Mouse (Mus musculus): Measurements from ENCODE around the gene C2cd4a. TPM values are rescaled to one million over a fixed set of nuclear protein-coding genes. Genes with fewer than 3 reads are reported as not detected.

Gene C2cd4a
- polyA plus RNA-seq (2014; fragmentation: Illumina TruSeq; extraction: RNeasy Lipid Tissue Mini Kit (QIAGEN cat#74804); ENCODE audit: low replicate concordance), result not detected

GRCm38 (mm10) chr9:67832046-67832605, at the start of gene C2cd4a:
Gene C2cd4a, minus strand, starts transcription at chr9:67832330.

GRCm38 (mm10) chr9:67839981-67840859, 8.1 kb upstream of the C2cd4a start, which contains the start of gene Vps13c:
Gene Vps13c, plus strand, starts transcription at chr9:67840396.

Other genes with a start within 250 kb of the C2cd4a start
- gene C2cd4b, start 72.9 kb downstream of the C2cd4a start, polyA plus RNA-seq (2014; fragmentation: Illumina TruSeq; extraction: RNeasy Lipid Tissue Mini Kit (QIAGEN cat#74804); ENCODE audit: low replicate concordance), result not detected
- 7.2 TPM for gene Vps13c, start 8.1 kb upstream of the C2cd4a start, polyA plus RNA-seq (2014; fragmentation: Illumina TruSeq; extraction: RNeasy Lipid Tissue Mini Kit (QIAGEN cat#74804); ENCODE audit: low replicate concordance)

All from small intestine, adult 10 weeks (tissue).